10 mouse cellular contexts compared by ENCODE assay signal in genomic region chr9:66061656-66062055, GRCm38 (mm10). TPM values are rescaled to one million over a fixed set of nuclear protein-coding genes. Genes with fewer than 3 reads are reported as not detected.
DNase-seq lines count a peak whose midpoint lies in the region; ATAC-seq and TF ChIP-seq lines count a peak whose summit lies in the region.
"Had no signal": no experiment of that assay in that cellular context is flagged by ENCODE, and none has a peak within 500 bp of the region (broad histone marks: within the 10 kb centered on the region; RNA-seq: fewer than 3 reads in every experiment).

No protein-coding gene starts in this region.

- no peak for ATAC-seq in intestine, embryonic 16.5 days

- peak overlapping the region; percentile 89 for H3K9ac ChIP-seq in intestine, embryonic 16.5 days (ENCODE audit: low read depth, low read length)

- peaks cover 17% of the 10 kb centered on the region for H3K79me2 ChIP-seq in myocyte (ENCODE audit: control insufficient read depth, insufficient read depth)

- no peak for DNase-seq in layer of hippocampus, adult 2 months (ENCODE audit: low spot score in 2 of 2)
- DNase-seq in layer of hippocampus, adult 11-12 months (ENCODE audit: low spot score): no peak
- DNase-seq in forebrain, embryonic 10.5 days (ENCODE audit: extremely low spot score, low spot score): no peak
- DNase-seq in adrenal gland, adult 2 months: no peak
- DNase-seq in frontal cortex, postnatal 14 days (ENCODE audit: low spot score in 2 of 2): no peak
- DNase-seq in testis, postnatal 14 days (ENCODE audit: low spot score): no peak
- DNase-seq: layer of hippocampus, adult 9-11 months; right cerebral cortex, postnatal 4 days had no signal

- H3K4me3 ChIP-seq in layer of hippocampus, adult 2 months: peak overlapping the region; percentile 73
- H3K4me3 ChIP-seq in forebrain, embryonic 10.5 days: peak overlapping the region; percentile 73
- peak overlapping the region; percentile 88; the same call in 1 of the 2 replicates for H3K4me3 ChIP-seq in intestine, embryonic 16.5 days (ENCODE audit: low read length)
- peak overlapping the region; percentile 93 for H3K4me3 ChIP-seq in myocyte

- H3K27me3 ChIP-seq in forebrain, embryonic 10.5 days (ENCODE audit: poor library complexity, severe bottlenecking): peaks cover 3% of the 10 kb centered on the region
- no peaks in the 10 kb centered on the region for H3K27me3 ChIP-seq in intestine, embryonic 16.5 days (replicated peaks; ENCODE audit: control insufficient read depth, insufficient read depth, low read length)
- no peaks in the 10 kb centered on the region for H3K27me3 ChIP-seq in myocyte (ENCODE audit: control insufficient read depth, insufficient read depth, insufficient read length)

- no peak overlapping the region for H3ac ChIP-seq in myocyte (ENCODE audit: control insufficient read depth, insufficient read length)

- no peak for TF ChIP-seq POLR2A in myocyte (IDR thresholded peaks at IDR 0.05; ENCODE audit: insufficient read length, low read depth)

- H3K4me2 ChIP-seq in intestine, embryonic 16.5 days (ENCODE audit: low read depth, low read length): peak overlapping the region; percentile 89
- peak overlapping the region; percentile 98 for H3K4me2 ChIP-seq in myocyte (ENCODE audit: low read depth)

- H3K9me3 ChIP-seq in forebrain, embryonic 10.5 days: no peaks in the 10 kb centered on the region
- H3K9me3 ChIP-seq in intestine, embryonic 16.5 days (ENCODE audit: control insufficient read depth, low read length): no peaks in the 10 kb centered on the region

- H3K4me1 ChIP-seq in forebrain, embryonic 10.5 days: peaks cover 22% of the 10 kb centered on the region
- H3K4me1 ChIP-seq in intestine, embryonic 16.5 days (ENCODE audit: control insufficient read depth, insufficient read depth, low read length): peaks cover 16% of the 10 kb centered on the region

- WGBS in forebrain, embryonic 10.5 days: 95% methylated on average over 3 of the region's 3 CpGs
- WGBS in intestine, embryonic 16.5 days: 81% methylated on average over 3 of the region's 3 CpGs

- TF ChIP-seq CTCF in layer of hippocampus, adult 2 months (conservative IDR thresholded peaks at IDR 0.05): no peak

- peaks cover 49% of the 10 kb centered on the region for H3K36me3 ChIP-seq in forebrain, embryonic 10.5 days (replicated peaks)
- peaks cover 30% of the 10 kb centered on the region for H3K36me3 ChIP-seq in intestine, embryonic 16.5 days (ENCODE audit: control insufficient read depth, insufficient read depth, low read length)
- H3K36me3 ChIP-seq in myocyte (ENCODE audit: control insufficient read depth, insufficient read depth): peaks cover 28% of the 10 kb centered on the region

- peak overlapping the region; percentile 97 for H3K27ac ChIP-seq in layer of hippocampus, adult 2 months
- H3K27ac ChIP-seq in forebrain, embryonic 10.5 days: peak overlapping the region; percentile 93
- H3K27ac ChIP-seq in intestine, embryonic 16.5 days (ENCODE audit: low read length): no peak overlapping the region

TF ChIP-seq in myocyte, 11 proteins besides CTCF, POLR2A, EP300 and RAD21:
- TF ChIP-seq CEBPB (IDR thresholded peaks at IDR 0.05; ENCODE audit: insufficient read depth, poor library complexity, severe bottlenecking) (no peak), E2F4 (IDR thresholded peaks at IDR 0.05; ENCODE audit: insufficient read depth) (no peak), REST (IDR thresholded peaks at IDR 0.05; ENCODE audit: insufficient read depth, insufficient read length) (no peak), MAX (IDR thresholded peaks at IDR 0.05; ENCODE audit: low read depth) (no peak), SRF (IDR thresholded peaks at IDR 0.05; ENCODE audit: control insufficient read depth, insufficient read length, low read depth) (no peak), TCF12 (IDR thresholded peaks at IDR 0.05; ENCODE audit: insufficient read depth, poor library complexity, severe bottlenecking) (no peak), MYOD1 (IDR thresholded peaks at IDR 0.05; ENCODE audit: control insufficient read depth in 1 of 3, insufficient read length in 2 of 3, low read depth in 2 of 3) (no peak), POLR2AphosphoS2 (IDR thresholded peaks at IDR 0.05; ENCODE audit: insufficient read length, low read depth) (no peak), USF1 (IDR thresholded peaks at IDR 0.05; ENCODE audit: low read depth) (no peak), MYOG (IDR thresholded peaks at IDR 0.05; ENCODE audit: control insufficient read depth in 1 of 3, insufficient read depth in 1 of 3, insufficient read length in 2 of 3, low read depth in 2 of 3) (no peak), TCF3 (IDR thresholded peaks at IDR 0.05; ENCODE audit: insufficient read length, low read depth) (no peak)

RNA-seq across cellular contexts. Expression of gene Ppib, which starts 1.6 kb away (rescaled TPM):
- total RNA-seq in layer of hippocampus, adult 2 months (2021): 100 to 1,000 TPM; 195 to 201 TPM
- polyA plus RNA-seq in forebrain, embryonic 10.5 days (2016; fragmentation: Nextera tagmentation; extraction: Ambion mirVana): 445 and 454 TPM in 2 replicates
- 645 and 681 TPM in 2 replicates for polyA plus RNA-seq in intestine, embryonic 16.5 days (2015; fragmentation: Nextera tagmentation; extraction: Ambion mirVana)
- polyA plus RNA-seq in myocyte (2012; fragmentation: generic; extraction: Trizol): 651 TPM
- 100 to 1,000 TPM; 245 to 310 TPM for total RNA-seq in adrenal gland, adult 2 months (2021)
- 68.3 and 78.6 TPM in 2 replicates for polyA plus RNA-seq in adrenal gland, adult 2 months (2012; rRNA removed)

RNA-seq across cellular contexts. Expression of gene Snx22, which starts 7.9 kb away (rescaled TPM):
- 1 to 10 TPM; 4.6 to 6.9 TPM for total RNA-seq in layer of hippocampus, adult 2 months (2021)
- 2.1 and 2.6 TPM in 2 replicates for polyA plus RNA-seq in forebrain, embryonic 10.5 days (2016; fragmentation: Nextera tagmentation; extraction: Ambion mirVana)
- 1.2 and 1.9 TPM in 2 replicates for polyA plus RNA-seq in intestine, embryonic 16.5 days (2015; fragmentation: Nextera tagmentation; extraction: Ambion mirVana)
- 1.8 TPM for polyA plus RNA-seq in myocyte (2012; fragmentation: generic; extraction: Trizol)
- total RNA-seq in adrenal gland, adult 2 months (2021): under 1 TPM; 0.29 to 0.48 TPM
- 0.79 and 0.84 TPM in 2 replicates for polyA plus RNA-seq in adrenal gland, adult 2 months (2012; rRNA removed)
